Mouse (Mus musculus): ENCODE results near the gene Fen1. TPM values are rescaled to one million over a fixed set of nuclear protein-coding genes. Genes with fewer than 3 reads are reported as not detected.

Gene Fen1
- 30.4 and 33.0 TPM in 2 replicates for polyA plus RNA-seq (2015; fragmentation: Nextera tagmentation; extraction: Ambion mirVana)

GRCm38 (mm10) chr19:10203848-10204615, at the start of gene Fen1, which contains the start of gene Tmem258:
TSS of gene Fen1 (minus strand) at chr19:10204169.
TSS of gene Tmem258 (plus strand) at chr19:10204014.
- TF ChIP-seq CTCF (IDR thresholded peaks at IDR 0.05; ENCODE audit: low read depth): no peak
- Histone ChIP-seq H3K4me2 (replicated peaks; ENCODE audit: low read depth) (peak within 1 kb of the TSS; percentile 78), H3K4me3 (ENCODE audit: low read depth, low read length) (peak within 1 kb of the TSS; percentile 60), H3K9ac (ENCODE audit: low read depth, low read length) (peak within 1 kb of the TSS; percentile 72), H3K9me3 (ENCODE audit: control insufficient read depth) (no peaks in the 10 kb centered on the region), H3K27ac (ENCODE audit: low read depth, low read length) (peak within 1 kb of the TSS; percentile 82), H3K36me3 (ENCODE audit: control insufficient read depth, insufficient read depth) (peaks cover 32% of the 10 kb centered on the region), H3K27me3 (replicated peaks; ENCODE audit: control insufficient read depth, insufficient read depth, low read length) (no peaks in the 10 kb centered on the region), H3K4me1 (replicated peaks; ENCODE audit: control insufficient read depth, insufficient read depth, low read length) (no peaks in the 10 kb centered on the region)
- ATAC-seq: peak; percentile 88
- WGBS: under 1% methylated on average over 40 of the region's 40 CpGs

- Histone ChIP-seq H3K27me3 (replicated peaks; ENCODE audit: control insufficient read depth, insufficient read depth, low read length) (no peaks in the 10 kb centered on the region), H3K36me3 (ENCODE audit: control insufficient read depth, insufficient read depth) (no peaks in the 10 kb centered on the region), H3K9me3 (ENCODE audit: control insufficient read depth) (no peaks in the 10 kb centered on the region), H3K27ac (ENCODE audit: low read depth, low read length) (no peak overlapping the region), H3K9ac (ENCODE audit: low read depth, low read length) (no peak overlapping the region), H3K4me1 (replicated peaks; ENCODE audit: control insufficient read depth, insufficient read depth, low read length) (no peaks in the 10 kb centered on the region), H3K4me3 (ENCODE audit: low read depth, low read length) (no peak overlapping the region), H3K4me2 (replicated peaks; ENCODE audit: low read depth) (no peak overlapping the region)
- no peak for TF ChIP-seq CTCF (IDR thresholded peaks at IDR 0.05; ENCODE audit: low read depth)
- WGBS: 59% methylated on average over 20 of the region's 20 CpGs
- no peak for ATAC-seq
These were observed 44.2 kb upstream of the Fen1 start for GRCm38 (mm10) chr19:10248128-10248527.

GRCm38 (mm10) chr19:10247165-10247564, 43.2 kb upstream of the Fen1 start:
- H3K4me3 ChIP-seq (ENCODE audit: low read depth, low read length): no peak overlapping the region
- no peaks in the 10 kb centered on the region for H3K36me3 ChIP-seq (ENCODE audit: control insufficient read depth, insufficient read depth)
- H3K4me2 ChIP-seq (replicated peaks; ENCODE audit: low read depth): no peak overlapping the region
- no peaks in the 10 kb centered on the region for H3K4me1 ChIP-seq (replicated peaks; ENCODE audit: control insufficient read depth, insufficient read depth, low read length)
- H3K9ac ChIP-seq (ENCODE audit: low read depth, low read length): no peak overlapping the region
- no peaks in the 10 kb centered on the region for H3K27me3 ChIP-seq (replicated peaks; ENCODE audit: control insufficient read depth, insufficient read depth, low read length)
- ATAC-seq: no peak
- no peaks in the 10 kb centered on the region for H3K9me3 ChIP-seq (ENCODE audit: control insufficient read depth)
- TF ChIP-seq CTCF (IDR thresholded peaks at IDR 0.05; ENCODE audit: low read depth): no peak
- H3K27ac ChIP-seq (ENCODE audit: low read depth, low read length): no peak overlapping the region
- WGBS: 46% methylated on average over 6 of the region's 6 CpGs

GRCm38 (mm10) chr19:10244183-10244582, 40.2 kb upstream of the Fen1 start:
- ATAC-seq: 0 out of 2 replicates have a peak, but pooled peaks have one; percentile 28

DNA sequence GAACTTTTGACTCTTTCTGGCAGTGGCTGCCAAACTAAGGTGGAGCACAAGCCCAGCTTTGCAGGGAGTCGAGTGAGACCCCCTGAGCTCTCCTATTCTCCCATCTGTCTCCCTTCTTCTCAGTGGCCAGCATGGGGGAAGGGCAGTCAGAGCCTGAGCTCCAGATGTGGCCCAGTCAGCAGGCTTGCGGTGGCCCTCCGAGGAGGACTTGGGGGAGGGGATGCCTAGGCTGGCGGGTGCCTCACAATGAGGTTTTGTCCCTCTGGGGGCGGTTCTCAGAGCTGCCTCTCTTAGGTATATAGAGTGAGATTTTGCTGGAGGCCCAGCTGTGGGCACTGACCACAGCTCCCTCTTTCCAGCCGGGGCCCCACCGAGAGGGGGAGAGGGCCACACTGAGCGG, 38.9 kb upstream of the Fen1 start:
- H3K9me3 ChIP-seq (ENCODE audit: control insufficient read depth): no peaks in the 10 kb centered on the region
- no peak for ATAC-seq
- no peak for TF ChIP-seq CTCF (IDR thresholded peaks at IDR 0.05; ENCODE audit: low read depth)
- WGBS: 37% methylated on average over 8 of the region's 8 CpGs
- H3K36me3 ChIP-seq (ENCODE audit: control insufficient read depth, insufficient read depth): no peaks in the 10 kb centered on the region
- no peak overlapping the region for H3K9ac ChIP-seq (ENCODE audit: low read depth, low read length)
- H3K4me3 ChIP-seq (ENCODE audit: low read depth, low read length): no peak overlapping the region
- no peak overlapping the region for H3K27ac ChIP-seq (ENCODE audit: low read depth, low read length)
- H3K4me2 ChIP-seq (replicated peaks; ENCODE audit: low read depth): no peak overlapping the region
- peaks cover 8% of the 10 kb centered on the region; the same call in 1 of the 2 replicates for H3K4me1 ChIP-seq (replicated peaks; ENCODE audit: control insufficient read depth, insufficient read depth, low read length)
- H3K27me3 ChIP-seq (replicated peaks; ENCODE audit: control insufficient read depth, insufficient read depth, low read length): no peaks in the 10 kb centered on the region

More at GRCm38 (mm10) chr19:10244183-10244582, 40.2 kb upstream of the Fen1 start:
- Histone ChIP-seq H3K4me2 (replicated peaks; ENCODE audit: low read depth) (no peak overlapping the region), H3K9me3 (ENCODE audit: control insufficient read depth) (no peaks in the 10 kb centered on the region), H3K9ac (ENCODE audit: low read depth, low read length) (no peak overlapping the region), H3K36me3 (ENCODE audit: control insufficient read depth, insufficient read depth) (no peaks in the 10 kb centered on the region), H3K4me1 (replicated peaks; ENCODE audit: control insufficient read depth, insufficient read depth, low read length) (no peaks in the 10 kb centered on the region), H3K4me3 (ENCODE audit: low read depth, low read length) (no peak overlapping the region), H3K27ac (ENCODE audit: low read depth, low read length) (no peak overlapping the region), H3K27me3 (replicated peaks; ENCODE audit: control insufficient read depth, insufficient read depth, low read length) (no peaks in the 10 kb centered on the region)
- TF ChIP-seq CTCF (IDR thresholded peaks at IDR 0.05; ENCODE audit: low read depth): peak; percentile 83
- WGBS: 14% methylated on average over 3 of the region's 3 CpGs

GRCm38 (mm10) chr19:10240654-10241305, 36.8 kb upstream of the Fen1 start, which contains the start of gene Myrf:
TSS of gene Myrf (minus strand) at chr19:10240748.
- H3K4me3 ChIP-seq (ENCODE audit: low read depth, low read length): peak within 1 kb of the TSS; percentile 47
- peak within 1 kb of the TSS; percentile 52; the same call in 1 of the 2 replicates for H3K9ac ChIP-seq (ENCODE audit: low read depth, low read length)
- no peaks in the 10 kb centered on the region for H3K27me3 ChIP-seq (replicated peaks; ENCODE audit: control insufficient read depth, insufficient read depth, low read length)
- 7% methylated on average over 43 of the region's 43 CpGs for WGBS
- peak; percentile 81 for ATAC-seq
- no peaks in the 10 kb centered on the region for H3K36me3 ChIP-seq (ENCODE audit: control insufficient read depth, insufficient read depth)
- no peak within 1 kb of the TSS for H3K27ac ChIP-seq (ENCODE audit: low read depth, low read length)
- H3K9me3 ChIP-seq (ENCODE audit: control insufficient read depth): no peaks in the 10 kb centered on the region
- peak within 1 kb of the TSS; percentile 92 for H3K4me2 ChIP-seq (replicated peaks; ENCODE audit: low read depth)
- peak; percentile 99 for TF ChIP-seq CTCF (IDR thresholded peaks at IDR 0.05; ENCODE audit: low read depth)
- peaks cover 12% of the 10 kb centered on the region; the same call in 1 of the 2 replicates for H3K4me1 ChIP-seq (replicated peaks; ENCODE audit: control insufficient read depth, insufficient read depth, low read length)
